Comparison of ENCODE assay signal across 9 mouse cellular contexts in the genomic region with DNA sequence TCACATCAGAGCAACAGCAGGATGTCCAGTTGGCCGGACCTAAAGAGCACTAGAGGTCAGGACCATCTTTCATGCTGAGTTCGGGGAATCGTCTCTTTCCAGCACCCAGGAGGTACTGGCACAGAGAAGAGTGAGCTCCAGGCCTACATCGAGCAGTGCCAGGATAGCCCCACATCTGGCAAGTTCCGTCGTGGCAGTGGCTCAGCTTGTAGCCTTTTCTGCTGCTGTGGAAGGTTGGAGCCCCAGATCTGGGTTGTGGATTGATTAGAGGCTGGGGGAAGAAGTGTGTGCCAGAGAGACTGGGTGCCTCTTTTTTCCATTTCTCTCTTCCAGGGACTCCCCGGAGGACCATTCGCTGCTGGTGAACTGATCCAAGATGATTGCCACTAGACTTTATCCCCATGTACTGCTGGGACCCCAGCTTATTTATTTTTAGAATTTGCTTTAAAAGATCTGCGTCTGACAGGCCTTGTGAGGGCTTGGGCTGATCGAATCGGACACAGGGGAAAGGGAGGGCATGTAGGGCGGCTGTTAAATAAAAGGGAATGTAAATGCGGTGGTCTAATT. TPM values are rescaled to one million over a fixed set of nuclear protein-coding genes. Genes with fewer than 3 reads are reported as not detected.
DNase-seq lines count a peak whose midpoint lies in the region; ATAC-seq and TF ChIP-seq lines count a peak whose summit lies in the region.
"Had no signal": no experiment of that assay in that cellular context is flagged by ENCODE, and none has a peak within 500 bp of the region (broad histone marks: within the 10 kb centered on the region; RNA-seq: fewer than 3 reads in every experiment).

No protein-coding gene starts in this region.

- DNase-seq in cerebellum, adult 11-12 months, result peak; percentile 75
- DNase-seq in cerebellum, postnatal 4 days (ENCODE audit: low spot score in 2 of 2), result no peak
- DNase-seq in G1E (ENCODE audit: low spot score), result no peak
- no peak for DNase-seq in liver, embryonic 13.5 days
- DNase-seq in urinary bladder, postnatal 36 days (ENCODE audit: low spot score in 2 of 2), result no peak
- DNase-seq in gastrocnemius, adult 18-20 months (ENCODE audit: low spot score), result no peak
- no peak for DNase-seq in right cerebral cortex, postnatal 25 days

- no peak for ATAC-seq in G1E (ENCODE audit: extremely low read depth, insufficient number of reproducible peaks, low FRiP score, poor library complexity, severe bottlenecking)
- no peak for ATAC-seq in heart, embryonic 16.5 days (replicated peaks; ENCODE audit: extremely low read depth, insufficient read depth, low FRiP score)
- no peak for ATAC-seq in liver, embryonic 13.5 days (ENCODE audit: low read depth)

- H3K27ac ChIP-seq in heart, embryonic 16.5 days (ENCODE audit: low read length), result no peak overlapping the region; the same call in 1 of the 2 replicates
- peak overlapping the region; percentile 59 for H3K27ac ChIP-seq in liver, embryonic 13.5 days

- no peaks in the 10 kb centered on the region for H3K27me3 ChIP-seq in G1E (ENCODE audit: insufficient read depth, low read length)
- no peaks in the 10 kb centered on the region for H3K27me3 ChIP-seq in heart, embryonic 16.5 days (ENCODE audit: control insufficient read depth, insufficient read depth, low read length)
- no peaks in the 10 kb centered on the region for H3K27me3 ChIP-seq in liver, embryonic 13.5 days

- peaks cover 31% of the 10 kb centered on the region for H3K4me1 ChIP-seq in G1E (ENCODE audit: insufficient read depth, low read depth, low read length)
- H3K4me1 ChIP-seq in heart, embryonic 16.5 days (ENCODE audit: control insufficient read depth, insufficient read depth, low read length), result peaks cover 9% of the 10 kb centered on the region
- H3K4me1 ChIP-seq in liver, embryonic 13.5 days (replicated peaks), result peaks cover 42% of the 10 kb centered on the region

- no peaks in the 10 kb centered on the region for H3K9me3 ChIP-seq in G1E (replicated peaks)
- H3K9me3 ChIP-seq in heart, embryonic 16.5 days (replicated peaks; ENCODE audit: control insufficient read depth, low read length), result no peaks in the 10 kb centered on the region
- H3K9me3 ChIP-seq in liver, embryonic 13.5 days (replicated peaks), result no peaks in the 10 kb centered on the region

- H3K4me2 ChIP-seq in heart, embryonic 16.5 days (ENCODE audit: low read depth, low read length), result peak overlapping the region; percentile 98
- peak overlapping the region; percentile 95 for H3K4me2 ChIP-seq in liver, embryonic 13.5 days

- TF ChIP-seq CTCF in G1E (IDR thresholded peaks at IDR 0.05; ENCODE audit: low read depth, low read length), result no peak

- WGBS in heart, embryonic 16.5 days, result 34% methylated on average over 13 of the region's 13 CpGs
- 34% methylated on average over 13 of the region's 13 CpGs for WGBS in liver, embryonic 13.5 days (ENCODE audit: insufficient replicate concordance)

- peak overlapping the region; percentile 71 for H3K9ac ChIP-seq in heart, embryonic 16.5 days (ENCODE audit: low read length)
- H3K9ac ChIP-seq in liver, embryonic 13.5 days, result peak overlapping the region; percentile 81

- H3K36me3 ChIP-seq in G1E (replicated peaks), result peaks cover 63% of the 10 kb centered on the region
- 0 out of 2 replicates have a peak, but pooled peaks cover 6% of the 10 kb centered on the region for H3K36me3 ChIP-seq in heart, embryonic 16.5 days (ENCODE audit: control insufficient read depth, insufficient read depth)
- H3K36me3 ChIP-seq in liver, embryonic 13.5 days, result peaks cover 17% of the 10 kb centered on the region

- peak overlapping the region; percentile 94 for H3K4me3 ChIP-seq in G1E (ENCODE audit: low read depth, low read length)
- peak overlapping the region; percentile 81 for H3K4me3 ChIP-seq in heart, embryonic 16.5 days (ENCODE audit: low read length)
- peak overlapping the region; percentile 83 for H3K4me3 ChIP-seq in liver, embryonic 13.5 days (replicated peaks)

RNA-seq across cellular contexts. Expression of a gene that starts 0.4 kb away (rescaled TPM):
- total RNA-seq in G1E (2014; fragmentation: Nextera tagmentation), result 39.8 and 61.5 TPM in 2 replicates
- total RNA-seq in G1E (2017), result 33.9 and 34.3 TPM in 2 replicates
- polyA plus RNA-seq in G1E (2012), result 21.4 and 25.1 TPM in 2 replicates
- 16.3 and 18.1 TPM in 2 replicates for polyA plus RNA-seq in heart, embryonic 16.5 days (2015; fragmentation: Nextera tagmentation; extraction: Ambion mirVana)
- 10.6 and 12.4 TPM in 2 replicates for polyA plus RNA-seq in liver, embryonic 13.5 days (2015; fragmentation: Nextera tagmentation; extraction: Ambion mirVana)
- 10 to 100 TPM in 1 of 2 experiments, 1 to 10 TPM in 1; 8.0 to 10.0 TPM for total RNA-seq in gastrocnemius, adult 18-20 months (2021)

RNA-seq across cellular contexts. Expression of a gene that starts 14.5 kb away (rescaled TPM):
- total RNA-seq in G1E (2014; fragmentation: Nextera tagmentation) (42.4 and 43.6 TPM in 2 replicates), G1E (2017) (41.5 and 46.9 TPM in 2 replicates)
- polyA plus RNA-seq in G1E (2012), result 144 and 171 TPM in 2 replicates
- polyA plus RNA-seq in heart, embryonic 16.5 days (2015; fragmentation: Nextera tagmentation; extraction: Ambion mirVana), result 51.9 and 55.0 TPM in 2 replicates
- 19.8 and 19.9 TPM in 2 replicates for polyA plus RNA-seq in liver, embryonic 13.5 days (2015; fragmentation: Nextera tagmentation; extraction: Ambion mirVana)
- total RNA-seq in gastrocnemius, adult 18-20 months (2021), result 10 to 100 TPM; 21.5 to 22.5 TPM

RNA-seq across cellular contexts. Expression of a gene that starts 21.8 kb away (rescaled TPM):
- 25.7 and 26.6 TPM in 2 replicates for total RNA-seq in G1E (2014; fragmentation: Nextera tagmentation)
- total RNA-seq in G1E (2017), result 6.6 and 7.4 TPM in 2 replicates
- 19.2 and 22.7 TPM in 2 replicates for polyA plus RNA-seq in G1E (2012)
- 30.8 and 31.0 TPM in 2 replicates for polyA plus RNA-seq in heart, embryonic 16.5 days (2015; fragmentation: Nextera tagmentation; extraction: Ambion mirVana)
- polyA plus RNA-seq in liver, embryonic 13.5 days (2015; fragmentation: Nextera tagmentation; extraction: Ambion mirVana), result 4.4 and 5.2 TPM in 2 replicates
- 10 to 100 TPM; 39.1 to 39.4 TPM for total RNA-seq in gastrocnemius, adult 18-20 months (2021)

RNA-seq across cellular contexts. Expression of a gene that starts 44.1 kb away (rescaled TPM):
- total RNA-seq in G1E (2014; fragmentation: Nextera tagmentation), result not detected in 2 replicates
- 0.11 TPM in 1 of 2 replicates, not detected in the other for total RNA-seq in G1E (2017)
- polyA plus RNA-seq in G1E (2012), result not detected in 2 replicates
- polyA plus RNA-seq in heart, embryonic 16.5 days (2015; fragmentation: Nextera tagmentation; extraction: Ambion mirVana), result not detected in 2 replicates
- polyA plus RNA-seq in liver, embryonic 13.5 days (2015; fragmentation: Nextera tagmentation; extraction: Ambion mirVana), result not detected in 2 replicates
- not detected for total RNA-seq in gastrocnemius, adult 18-20 months (2021)
- total RNA-seq: hematopoietic stem cell, adult 5-6 weeks had no signal

RNA-seq across cellular contexts. Expression of a gene that starts 47.3 kb away (rescaled TPM):
- total RNA-seq in G1E (2014; fragmentation: Nextera tagmentation) (5.0 and 5.6 TPM in 2 replicates), G1E (2017) (1.9 and 2.1 TPM in 2 replicates)
- polyA plus RNA-seq in G1E (2012), result 1.1 and 1.2 TPM in 2 replicates
- 5.3 and 6.2 TPM in 2 replicates for polyA plus RNA-seq in heart, embryonic 16.5 days (2015; fragmentation: Nextera tagmentation; extraction: Ambion mirVana)
- 3.6 and 4.8 TPM in 2 replicates for polyA plus RNA-seq in liver, embryonic 13.5 days (2015; fragmentation: Nextera tagmentation; extraction: Ambion mirVana)
- total RNA-seq in gastrocnemius, adult 18-20 months (2021), result 1 to 10 TPM; 1.9 to 3.2 TPM
